Mouse (Mus musculus): ENCODE results near the gene Fat1.

DNA sequence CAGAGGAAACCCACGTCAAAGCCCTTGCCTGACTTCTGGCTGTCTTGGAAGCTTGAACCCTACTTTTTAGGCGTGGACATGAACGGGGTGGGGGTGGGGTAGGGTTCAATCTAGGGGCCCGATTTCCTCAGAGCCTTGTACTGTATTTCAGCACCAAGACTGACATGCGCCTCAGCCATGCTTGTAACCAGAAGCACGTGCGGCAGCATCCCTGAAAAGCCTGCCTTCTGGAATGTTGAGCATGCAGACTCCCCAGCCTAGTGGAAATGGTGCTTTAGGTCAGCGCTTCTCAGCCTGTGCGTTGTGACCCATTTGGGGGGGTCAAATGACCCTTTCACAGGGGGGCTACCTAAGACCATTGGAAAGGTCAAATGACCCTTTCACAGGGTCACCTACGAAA lies 25.2 kb downstream of the Fat1 start:
- TF ChIP-seq CTCF (IDR thresholded peaks at IDR 0.05; ENCODE audit: extremely low read depth, insufficient read depth, insufficient read length, insufficient replicate concordance) (no peak), POLR2A (IDR thresholded peaks at IDR 0.05; ENCODE audit: low read depth, low read length) (no peak)
